Comparison of ENCODE assay signal across 7 mouse cellular contexts in genomic region chr1:188468371-188468783, GRCm38 (mm10).
DNase-seq lines count a peak whose midpoint lies in the region; ATAC-seq and TF ChIP-seq lines count a peak whose summit lies in the region.

No protein-coding gene starts in this region.

- H3K4me1 ChIP-seq in hindbrain, postnatal 0 days (ENCODE audit: insufficient read depth, low read length) = no peaks in the 10 kb centered on the region
- no peaks in the 10 kb centered on the region for H3K4me1 ChIP-seq in hindbrain, embryonic 13.5 days (replicated peaks)
- no peaks in the 10 kb centered on the region; the same call in 1 of the 2 replicates for H3K4me1 ChIP-seq in forebrain, embryonic 16.5 days (replicated peaks; ENCODE audit: control insufficient read depth, insufficient read depth, low read length)

- H3K9me3 ChIP-seq in hindbrain, postnatal 0 days (ENCODE audit: low read length) = no peaks in the 10 kb centered on the region
- H3K9me3 ChIP-seq in hindbrain, embryonic 13.5 days = no peaks in the 10 kb centered on the region
- H3K9me3 ChIP-seq in forebrain, embryonic 16.5 days (ENCODE audit: control insufficient read depth, low read length) = no peaks in the 10 kb centered on the region

- TF ChIP-seq CTCF in hindbrain, postnatal 0 days (IDR thresholded peaks at IDR 0.05; ENCODE audit: low read depth) = 0 out of 2 replicates have a peak, but pooled peaks have one; percentile 4

- H3K9ac ChIP-seq in hindbrain, postnatal 0 days (replicated peaks; ENCODE audit: low read length) = no peak overlapping the region
- no peak overlapping the region for H3K9ac ChIP-seq in hindbrain, embryonic 13.5 days
- H3K9ac ChIP-seq in forebrain, embryonic 16.5 days (replicated peaks; ENCODE audit: low read depth, low read length) = no peak overlapping the region

- peak overlapping the region; percentile 10; the same call in 1 of the 2 replicates for H3K4me2 ChIP-seq in hindbrain, postnatal 0 days (ENCODE audit: low read depth, low read length)
- H3K4me2 ChIP-seq in hindbrain, embryonic 13.5 days = no peak overlapping the region
- no peak overlapping the region for H3K4me2 ChIP-seq in forebrain, embryonic 16.5 days (ENCODE audit: low read length)

- ATAC-seq in hindbrain, postnatal 0 days = peak; percentile 90
- no peak for ATAC-seq in hindbrain, embryonic 13.5 days (ENCODE audit: low FRiP score)
- ATAC-seq in forebrain, embryonic 16.5 days = no peak

- no peak overlapping the region for H3K27ac ChIP-seq in hindbrain, postnatal 0 days
- no peak overlapping the region for H3K27ac ChIP-seq in hindbrain, embryonic 13.5 days
- H3K27ac ChIP-seq in forebrain, embryonic 16.5 days (ENCODE audit: low read length) = no peak overlapping the region

- 48% methylated on average over 10 of the region's 10 CpGs for WGBS in hindbrain, postnatal 0 days
- WGBS in hindbrain, embryonic 13.5 days = 72% methylated on average over 10 of the region's 10 CpGs
- WGBS in forebrain, embryonic 16.5 days = 68% methylated on average over 10 of the region's 10 CpGs

- H3K36me3 ChIP-seq in hindbrain, postnatal 0 days (ENCODE audit: insufficient read depth, low read length) = no peaks in the 10 kb centered on the region
- H3K36me3 ChIP-seq in hindbrain, embryonic 13.5 days = no peaks in the 10 kb centered on the region
- no peaks in the 10 kb centered on the region for H3K36me3 ChIP-seq in forebrain, embryonic 16.5 days (ENCODE audit: control insufficient read depth, insufficient read depth)

- no peak overlapping the region for H3K4me3 ChIP-seq in hindbrain, postnatal 0 days (ENCODE audit: low read length)
- no peak overlapping the region for H3K4me3 ChIP-seq in hindbrain, embryonic 13.5 days
- H3K4me3 ChIP-seq in forebrain, embryonic 16.5 days (replicated peaks; ENCODE audit: low read length) = no peak overlapping the region

- DNase-seq in hindbrain, postnatal 0 days (ENCODE audit: low spot score) = peak; percentile 80
- peak; percentile 20 for DNase-seq in retina, adult 2 months (ENCODE audit: low read depth, low spot score)
- no peak for DNase-seq in retina, embryonic 14.5 days (ENCODE audit: low spot score)
- DNase-seq in lung, postnatal 4 days = peak; percentile 4 to 38
- no peak for DNase-seq in thymus, postnatal 14 days

- H3K27me3 ChIP-seq in hindbrain, postnatal 0 days (ENCODE audit: insufficient read depth, low read length) = no peaks in the 10 kb centered on the region
- no peaks in the 10 kb centered on the region for H3K27me3 ChIP-seq in hindbrain, embryonic 13.5 days
- H3K27me3 ChIP-seq in forebrain, embryonic 16.5 days (replicated peaks; ENCODE audit: control insufficient read depth, insufficient read depth, low read length) = no peaks in the 10 kb centered on the region

Comparison
In these comparisons a context has a peak if more than half of its experiments do, and no peak if none do; other contexts are left out.
1. DNase-seq: peak in hindbrain, postnatal 0 days (single experiment), retina, adult 2 months (single experiment) and lung, postnatal 4 days (2 of 2); none in retina, embryonic 14.5 days (single experiment) and thymus, postnatal 14 days (single experiment).